Mouse (Mus musculus) right cerebral cortex, postnatal 25 days (tissue): ENCODE results near the gene Rhoq.

Source experiments
- DNase-seq: peaks from one replicate; pipeline ENCODE4 v3.0.0; 2022

The Rhoq gene

GRCm38 (mm10) chr17:86964041-86964440 is 1.2 kb downstream of the Rhoq start:
- DNase-seq = no peak

GRCm38 (mm10) chr17:86964502-86964901 is 1.6 kb downstream of the Rhoq start:
- peak; percentile 71 for DNase-seq

- no peak for DNase-seq
These were observed 2.2 kb downstream of the Rhoq start for GRCm38 (mm10) chr17:86965121-86965520.

GRCm38 (mm10) chr17:86966040-86966439 is 3.2 kb downstream of the Rhoq start:
- DNase-seq = no peak

- DNase-seq = no peak
These were observed 4.2 kb downstream of the Rhoq start for GRCm38 (mm10) chr17:86967048-86967447.

GRCm38 (mm10) chr17:86967536-86968525 is 4.9 kb downstream of the Rhoq start:
- no peak for DNase-seq

- no peak for DNase-seq
These were observed 5.7 kb downstream of the Rhoq start for GRCm38 (mm10) chr17:86968581-86968980.

- no peak for DNase-seq
These were observed 6.7 kb downstream of the Rhoq start for GRCm38 (mm10) chr17:86969582-86969981.

GRCm38 (mm10) chr17:86970026-86970750 is 7.3 kb downstream of the Rhoq start:
- DNase-seq = no peak

GRCm38 (mm10) chr17:86971036-86971435 is 8.2 kb downstream of the Rhoq start:
- DNase-seq = no peak

- no peak for DNase-seq
These were observed 9.0 kb downstream of the Rhoq start for GRCm38 (mm10) chr17:86971860-86972259.

GRCm38 (mm10) chr17:86973097-86973496 is 10.2 kb downstream of the Rhoq start:
- no peak for DNase-seq

GRCm38 (mm10) chr17:86976387-86976786 is 13.5 kb downstream of the Rhoq start:
- no peak for DNase-seq

GRCm38 (mm10) chr17:86978496-86978895 is 15.6 kb downstream of the Rhoq start:
- DNase-seq = no peak

GRCm38 (mm10) chr17:86981205-86981604 is 18.3 kb downstream of the Rhoq start:
- DNase-seq = no peak

GRCm38 (mm10) chr17:86981701-86982100 is 18.8 kb downstream of the Rhoq start:
- DNase-seq = no peak

- DNase-seq = no peak
These were observed 19.6 kb downstream of the Rhoq start for GRCm38 (mm10) chr17:86982497-86982896.

GRCm38 (mm10) chr17:86986449-86987138 is 23.7 kb downstream of the Rhoq start:
- no peak for DNase-seq

GRCm38 (mm10) chr17:86988161-86988560 is 25.3 kb downstream of the Rhoq start:
- DNase-seq = no peak

GRCm38 (mm10) chr17:86988601-86989184 is 25.8 kb downstream of the Rhoq start:
- no peak for DNase-seq

- DNase-seq = no peak
These were observed 28.4 kb downstream of the Rhoq start for GRCm38 (mm10) chr17:86991306-86991705.

GRCm38 (mm10) chr17:86997323-86997722 is 34.4 kb downstream of the Rhoq start:
- no peak for DNase-seq

- no peak for DNase-seq
These were observed 46.1 kb downstream of the Rhoq start for GRCm38 (mm10) chr17:87008950-87009349.
